ENCODE assay signal across 11 mouse cellular contexts in the genomic region with DNA sequence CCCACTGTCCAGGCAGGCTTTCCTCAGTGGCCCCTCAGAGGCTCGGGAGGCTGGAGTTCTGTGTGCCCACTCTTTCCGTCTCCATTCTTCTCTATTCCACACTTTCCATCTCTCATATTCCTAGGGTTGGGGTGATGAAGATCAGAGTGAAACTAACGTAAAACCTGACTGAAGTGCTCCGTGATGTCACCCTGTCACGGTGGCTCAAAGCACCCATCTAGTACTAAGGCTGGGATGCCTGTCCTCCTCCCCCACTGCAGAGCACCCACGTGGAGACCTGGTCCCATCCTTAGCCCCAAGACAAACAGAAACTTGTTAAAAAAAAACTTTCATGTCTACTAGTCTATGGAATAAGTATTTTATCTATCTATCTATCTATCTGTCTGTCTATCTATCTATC. TPM values are rescaled to one million over a fixed set of nuclear protein-coding genes. Genes with fewer than 3 reads are reported as not detected.
DNase-seq lines count a peak whose midpoint lies in the region; ATAC-seq lines count a peak whose summit lies in the region.
"Had no signal": no experiment of that assay in that cellular context is flagged by ENCODE, and none has a peak within 500 bp of the region (broad histone marks: within the 10 kb centered on the region; RNA-seq: fewer than 3 reads in every experiment).

No protein-coding gene starts in this region.

- no peaks in the 10 kb centered on the region for H3K36me3 ChIP-seq in forebrain, embryonic 11.5 days (ENCODE audit: control insufficient read depth, insufficient read depth, low read length)
- no peaks in the 10 kb centered on the region for H3K36me3 ChIP-seq in forebrain, embryonic 14.5 days (ENCODE audit: control insufficient read depth, insufficient read depth, low read length)
- H3K36me3 ChIP-seq in kidney, embryonic 16.5 days (ENCODE audit: insufficient read depth, low read length): no peaks in the 10 kb centered on the region
- no peaks in the 10 kb centered on the region for H3K36me3 ChIP-seq in liver, embryonic 16.5 days (ENCODE audit: control insufficient read depth, insufficient read depth)
- H3K36me3 ChIP-seq: forebrain, embryonic 15.5 days had no signal

- no peak for DNase-seq in forebrain, embryonic 11.5 days (ENCODE audit: low spot score)
- DNase-seq in forebrain, embryonic 14.5 days (ENCODE audit: low spot score): no peak
- DNase-seq in kidney, adult 9 months: no peak
- no peak for DNase-seq in layer of hippocampus, postnatal 25 days (ENCODE audit: extremely low spot score in 1 of 2, low spot score in 1 of 2)
- no peak for DNase-seq in cerebellum, postnatal 10 days
- DNase-seq: layer of hippocampus, adult 9-11 months had no signal

- H3K4me2 ChIP-seq in forebrain, embryonic 11.5 days (ENCODE audit: low read depth, low read length, severe bottlenecking): no peak overlapping the region
- H3K4me2 ChIP-seq in forebrain, embryonic 14.5 days (ENCODE audit: low read length): no peak overlapping the region
- H3K4me2 ChIP-seq in kidney, embryonic 16.5 days (replicated peaks; ENCODE audit: low read depth, low read length): no peak overlapping the region
- peak overlapping the region; percentile 25; the same call in 1 of the 2 replicates for H3K4me2 ChIP-seq in liver, embryonic 16.5 days (ENCODE audit: low read depth, low read length)
- H3K4me2 ChIP-seq: forebrain, embryonic 15.5 days had no signal

- peaks cover 10% of the 10 kb centered on the region for H3K27me3 ChIP-seq in forebrain, embryonic 11.5 days (ENCODE audit: control insufficient read depth, insufficient read depth, low read length)
- 0 out of 2 replicates have a peak, but pooled peaks cover 1% of the 10 kb centered on the region for H3K27me3 ChIP-seq in forebrain, embryonic 14.5 days (replicated peaks; ENCODE audit: control insufficient read depth, insufficient read depth, low read length)
- H3K27me3 ChIP-seq in kidney, embryonic 16.5 days (ENCODE audit: insufficient read depth, low read length): no peaks in the 10 kb centered on the region
- H3K27me3 ChIP-seq in liver, embryonic 16.5 days (ENCODE audit: control insufficient read depth, insufficient read depth, low read depth, low read length): no peaks in the 10 kb centered on the region
- H3K27me3 ChIP-seq: forebrain, embryonic 15.5 days; Patski had no signal

- 90% methylated on average over 6 of the region's 6 CpGs for WGBS in forebrain, embryonic 11.5 days
- WGBS in forebrain, embryonic 14.5 days: 91% methylated on average over 6 of the region's 6 CpGs
- 87% methylated on average over 6 of the region's 6 CpGs for WGBS in kidney, embryonic 16.5 days
- WGBS in liver, embryonic 16.5 days (ENCODE audit: insufficient replicate concordance): 19% methylated on average over 6 of the region's 6 CpGs

- H3K9me3 ChIP-seq in forebrain, embryonic 11.5 days (ENCODE audit: control insufficient read depth, low read length): no peaks in the 10 kb centered on the region
- no peaks in the 10 kb centered on the region for H3K9me3 ChIP-seq in forebrain, embryonic 14.5 days (replicated peaks; ENCODE audit: control insufficient read depth, low read length)
- no peaks in the 10 kb centered on the region for H3K9me3 ChIP-seq in kidney, embryonic 16.5 days (ENCODE audit: low read length)
- H3K9me3 ChIP-seq in liver, embryonic 16.5 days (replicated peaks; ENCODE audit: control insufficient read depth, low read length): no peaks in the 10 kb centered on the region
- H3K9me3 ChIP-seq: forebrain, embryonic 15.5 days had no signal

- ATAC-seq in forebrain, embryonic 11.5 days (replicated peaks; ENCODE audit: low FRiP score): no peak
- ATAC-seq in forebrain, embryonic 14.5 days: no peak
- ATAC-seq in kidney, embryonic 16.5 days (ENCODE audit: low FRiP score, low TSS enrichment): no peak
- no peak for ATAC-seq in liver, embryonic 16.5 days (ENCODE audit: low read depth)
- ATAC-seq: forebrain, embryonic 15.5 days; Patski had no signal

- peak overlapping the region; percentile 31; the same call in 1 of the 2 replicates for H3K27ac ChIP-seq in forebrain, embryonic 11.5 days (ENCODE audit: low read depth, low read length)
- no peak overlapping the region for H3K27ac ChIP-seq in forebrain, embryonic 14.5 days (ENCODE audit: low read depth, low read length)
- peak overlapping the region; percentile 91 for H3K27ac ChIP-seq in kidney, embryonic 16.5 days (ENCODE audit: low read length)
- H3K27ac ChIP-seq in brown adipose tissue, adult 24 weeks (replicated peaks; ENCODE audit: low read depth, low read length): peak overlapping the region; percentile 67
- H3K27ac ChIP-seq in liver, embryonic 16.5 days (ENCODE audit: low read length): peak overlapping the region; percentile 34
- H3K27ac ChIP-seq: forebrain, embryonic 15.5 days had no signal

- no peak overlapping the region for H3K4me3 ChIP-seq in forebrain, embryonic 11.5 days (ENCODE audit: low read depth, low read length)
- no peak overlapping the region for H3K4me3 ChIP-seq in forebrain, embryonic 14.5 days (ENCODE audit: low read depth, low read length)
- no peak overlapping the region for H3K4me3 ChIP-seq in kidney, embryonic 16.5 days (ENCODE audit: low read length)
- H3K4me3 ChIP-seq in brown adipose tissue, adult 24 weeks (ENCODE audit: insufficient read depth, low read depth, low read length): no peak overlapping the region
- H3K4me3 ChIP-seq in liver, embryonic 16.5 days (ENCODE audit: low read depth, low read length): no peak overlapping the region
- H3K4me3 ChIP-seq: forebrain, embryonic 15.5 days had no signal

- H3K4me1 ChIP-seq in forebrain, embryonic 11.5 days (replicated peaks; ENCODE audit: control insufficient read depth, insufficient read depth, low read length): peaks cover 6% of the 10 kb centered on the region
- peaks cover 9% of the 10 kb centered on the region; the same call in 1 of the 2 replicates for H3K4me1 ChIP-seq in forebrain, embryonic 14.5 days (ENCODE audit: control insufficient read depth, insufficient read depth, low read length)
- peaks cover 32% of the 10 kb centered on the region for H3K4me1 ChIP-seq in kidney, embryonic 16.5 days (ENCODE audit: insufficient read depth, low read length)
- peaks cover 24% of the 10 kb centered on the region for H3K4me1 ChIP-seq in brown adipose tissue, adult 24 weeks (ENCODE audit: control insufficient read depth, insufficient read depth, insufficient read length, low read length)
- peaks cover 19% of the 10 kb centered on the region for H3K4me1 ChIP-seq in liver, embryonic 16.5 days (ENCODE audit: control insufficient read depth, low read depth, low read length)

- H3K9ac ChIP-seq in forebrain, embryonic 11.5 days (ENCODE audit: low read length): no peak overlapping the region
- H3K9ac ChIP-seq in forebrain, embryonic 14.5 days (ENCODE audit: low read length): no peak overlapping the region
- no peak overlapping the region for H3K9ac ChIP-seq in kidney, embryonic 16.5 days (replicated peaks; ENCODE audit: low read length)
- H3K9ac ChIP-seq in liver, embryonic 16.5 days (ENCODE audit: low read depth, low read length): no peak overlapping the region
- H3K9ac ChIP-seq: forebrain, embryonic 15.5 days had no signal

RNA-seq across cellular contexts. Expression of a gene that starts 14.1 kb away (rescaled TPM):
- polyA plus RNA-seq in forebrain, embryonic 11.5 days (2014; fragmentation: Nextera tagmentation; extraction: Ambion mirVana): 0.17 and 0.45 TPM in 2 replicates
- 0.19 and 0.32 TPM in 2 replicates for polyA plus RNA-seq in forebrain, embryonic 14.5 days (2014; fragmentation: Nextera tagmentation; extraction: Ambion mirVana)
- 0.17 and 0.21 TPM in 2 replicates for polyA plus RNA-seq in kidney, embryonic 16.5 days (2015; fragmentation: Nextera tagmentation; extraction: Ambion mirVana)
- polyA plus RNA-seq in brown adipose tissue, adult 24 weeks (2012; ENCODE audit: insufficient read depth, insufficient read length, missing spikeins): not detected in 2 replicates
- polyA plus RNA-seq in liver, embryonic 16.5 days (2015; fragmentation: Nextera tagmentation; extraction: Ambion mirVana): 0.13 and 0.14 TPM in 2 replicates
- under 1 TPM; 0.19 to 0.54 TPM for total RNA-seq in layer of hippocampus, postnatal 25 days (2021)
- polyA plus RNA-seq: forebrain, embryonic 15.5 days; Patski had no signal
